In genomic region chr5:118090837-118091236, GRCm38 (mm10) we compare ENCODE assay signal across 8 mouse cellular contexts.
DNase-seq lines count a peak whose midpoint lies in the region; ATAC-seq lines count a peak whose summit lies in the region.

No protein-coding gene starts in this region.

- no peak overlapping the region for H3K27ac ChIP-seq in forebrain, embryonic 10.5 days
- no peak overlapping the region for H3K27ac ChIP-seq in forebrain, embryonic 13.5 days
- H3K27ac ChIP-seq in neural tube, embryonic 15.5 days (replicated peaks): no peak overlapping the region

- H3K9ac ChIP-seq in forebrain, embryonic 13.5 days: no peak overlapping the region
- H3K9ac ChIP-seq in neural tube, embryonic 15.5 days (replicated peaks): no peak overlapping the region

- no peaks in the 10 kb centered on the region; the same call in 1 of the 2 replicates for H3K9me3 ChIP-seq in forebrain, embryonic 10.5 days
- no peaks in the 10 kb centered on the region for H3K9me3 ChIP-seq in forebrain, embryonic 13.5 days (replicated peaks)
- no peaks in the 10 kb centered on the region for H3K9me3 ChIP-seq in neural tube, embryonic 15.5 days (replicated peaks)

- H3K27me3 ChIP-seq in forebrain, embryonic 10.5 days (ENCODE audit: poor library complexity, severe bottlenecking): no peaks in the 10 kb centered on the region
- H3K27me3 ChIP-seq in forebrain, embryonic 13.5 days: no peaks in the 10 kb centered on the region
- H3K27me3 ChIP-seq in neural tube, embryonic 15.5 days (replicated peaks): no peaks in the 10 kb centered on the region

- H3K4me2 ChIP-seq in forebrain, embryonic 13.5 days: no peak overlapping the region
- no peak overlapping the region for H3K4me2 ChIP-seq in neural tube, embryonic 15.5 days

- H3K4me3 ChIP-seq in forebrain, embryonic 10.5 days: no peak overlapping the region
- no peak overlapping the region for H3K4me3 ChIP-seq in forebrain, embryonic 13.5 days
- no peak overlapping the region for H3K4me3 ChIP-seq in neural tube, embryonic 15.5 days (replicated peaks)

- ATAC-seq in forebrain, embryonic 13.5 days: no peak
- no peak for ATAC-seq in neural tube, embryonic 15.5 days (ENCODE audit: low FRiP score)
- no peak for ATAC-seq in frontal cortex, adult (ENCODE audit: low TSS enrichment)

- whole genome bisulfite sequencing in forebrain, embryonic 10.5 days: 92% methylated on average over 2 of the region's 2 CpGs
- WGBS in forebrain, embryonic 13.5 days: 98% methylated on average over 2 of the region's 2 CpGs
- WGBS in neural tube, embryonic 15.5 days: 97% methylated on average over 2 of the region's 2 CpGs

- peaks cover 83% of the 10 kb centered on the region for H3K36me3 ChIP-seq in forebrain, embryonic 10.5 days (replicated peaks)
- peaks cover 57% of the 10 kb centered on the region for H3K36me3 ChIP-seq in forebrain, embryonic 13.5 days (ENCODE audit: poor library complexity, severe bottlenecking)
- H3K36me3 ChIP-seq in neural tube, embryonic 15.5 days: peaks cover 38% of the 10 kb centered on the region

- H3K4me1 ChIP-seq in forebrain, embryonic 10.5 days: peaks cover 27% of the 10 kb centered on the region
- H3K4me1 ChIP-seq in forebrain, embryonic 13.5 days: peaks cover 27% of the 10 kb centered on the region
- peaks cover 40% of the 10 kb centered on the region for H3K4me1 ChIP-seq in neural tube, embryonic 15.5 days

- peak; percentile 33 for DNase-seq in forebrain, embryonic 10.5 days (ENCODE audit: extremely low spot score, low spot score)
- peak; percentile 47 for DNase-seq in neural tube, embryonic 10.5 days (ENCODE audit: extremely low spot score, low spot score)
- peak; percentile 55 for DNase-seq in kidney, postnatal 10 days
- DNase-seq in thymus, postnatal 25 days: peak; percentile 71
- no peak for DNase-seq in left cerebral cortex, adult 8-10 months (ENCODE audit: low spot score in 2 of 2)

Comparison
In these comparisons a context has a peak if more than half of its experiments do, and no peak if none do; other contexts are left out.
1. DNase-seq: peak in forebrain, embryonic 10.5 days (single experiment), neural tube, embryonic 10.5 days (single experiment), kidney, postnatal 10 days (single experiment) and thymus, postnatal 25 days (single experiment); none in left cerebral cortex, adult 8-10 months (0 of 2).